Mouse (Mus musculus) liver, embryonic 14.5 days (tissue): Measurements from ENCODE around the gene Dvl2. TPM values are rescaled to one million over a fixed set of nuclear protein-coding genes. Genes with fewer than 3 reads are reported as not detected.

Source experiments
- ATAC-seq: fragments of 200-750 bp; cut with Nextera tagmentation; 2 replicates; pipeline ENCODE4 v1.8.0; 2017; ENCODE audit warnings: moderate number of reproducible peaks, mild to moderate bottlenecking, moderate library complexity; ENCODE audit not compliant: insufficient read depth
- DNase-seq, 3 experiments: peaks; one replicate each; pipeline ENCODE4 v3.0.0-alpha.2; 2012 to 2013; ENCODE audit warnings: low read depth in 3 of 3, low spot score in 3 of 3
- H3K27ac ChIP-seq: fragments of 300-500 bp; sonication (generic); 2 replicates; pipeline ENCODE4 v1.5.1; 2014; ENCODE audit warnings: moderate library complexity, mild to moderate bottlenecking, control low read depth, inconsistent platforms
- H3K27me3 ChIP-seq: fragments of 300-500 bp; sonication (generic); 2 replicates; pipeline ENCODE4 v1.6.1; 2014; ENCODE audit warnings: mild to moderate bottlenecking, low read length, moderate library complexity; ENCODE audit not compliant: control insufficient read depth, insufficient read depth
- H3K36me3 ChIP-seq: fragments of 300-500 bp; sonication (generic); replicated peaks from 2 replicates; pipeline ENCODE4 v1.6.1; 2014; ENCODE audit warnings: low read depth; ENCODE audit not compliant: control insufficient read depth, insufficient read depth
- H3K4me1 ChIP-seq, 2 experiments: fragments of 200-500 bp in 1 of 2; fragments of 300-500 bp in 1 of 2; sonication (generic) in 1 of 2; replicated peaks; 2 replicates each; pipeline ENCODE4 v1.6.1; 2012 to 2014; ENCODE audit warnings: antibody characterized with exemption in 1 of 2, inconsistent platforms in 1 of 2, low read length in 1 of 2; ENCODE audit not compliant: control insufficient read depth in 2 of 2, insufficient read depth in 2 of 2
- H3K4me2 ChIP-seq: fragments of 300-500 bp; sonication (generic); 2 replicates; pipeline ENCODE4 v1.6.1; 2014; ENCODE audit warnings: low read depth, mild to moderate bottlenecking, control low read depth, moderate library complexity
- H3K4me3 ChIP-seq, 2 experiments: fragments of 200-500 bp in 1 of 2; fragments of 300-500 bp in 1 of 2; sonication (generic) in 1 of 2; 2 replicates each; pipeline ENCODE4 v1.5.1; 2012 to 2014; ENCODE audit warnings: low read depth in 2 of 2, low read length in 2 of 2, mild to moderate bottlenecking in 2 of 2, control low read depth in 1 of 2, inconsistent platforms in 1 of 2, moderate library complexity in 1 of 2; ENCODE audit not compliant: insufficient read depth in 1 of 2
- H3K9ac ChIP-seq: fragments of 300-500 bp; sonication (generic); replicated peaks from 2 replicates; pipeline ENCODE4 v1.6.1; 2014; ENCODE audit warnings: mild to moderate bottlenecking, control low read depth, moderate library complexity
- H3K9me3 ChIP-seq: fragments of 300-500 bp; sonication (generic); 2 replicates; pipeline ENCODE4 v1.6.1; 2016; ENCODE audit warnings: low read length, mixed read lengths; ENCODE audit not compliant: control insufficient read depth
- CTCF ChIP-seq: IDR thresholded peaks from 2 replicates; pipeline ENCODE4 v1.5.1; 2016; ENCODE audit warnings: antibody characterized with exemption, low read depth, control low read depth
- EP300 ChIP-seq: IDR thresholded peaks from 2 replicates; pipeline ENCODE4 v1.6.1; 2016; ENCODE audit warnings: antibody characterized with exemption, low read depth
- WGBS: fragments of 180-500 bp; shearing (Covaris S2); extraction: QIAGEN DNeasy Blood & Tissue Kit; methylation state at CpG from one replicate; pipeline ENCODE4 v1.1.7; 2014; ENCODE audit not compliant: insufficient replicate concordance; 5-methylcytosine and 5-hydroxymethylcytosine counted together
- polyA plus RNA-seq, 2 experiments: library from polyadenylated mRNA; depleted of rRNA in 1 of 2; stranded (reverse) in 1 of 2; unstranded in 1 of 2; fragments of >200 nt; fragmentation: Nextera tagmentation in 1 of 2; extraction: Ambion mirVana in 1 of 2; gene quantifications; 2 replicates each; pipeline versions ENCODE4 v1.2.1 to v1.2.3; 2012 to 2014

Gene Dvl2
- polyA plus RNA-seq, 2 experiments = 3.4 to 4.2 TPM

GRCm38 (mm10) chr11:70049816-70050215 lies 49.4 kb downstream of the Dvl2 start:
- ATAC-seq (no peak), DNase-seq (no peak)
- Histone ChIP-seq H3K36me3 (no peaks in the 10 kb centered on the region), H3K4me1 (no peaks in the 10 kb centered on the region), H3K4me2 (no peak overlapping the region), H3K4me3 (no peak overlapping the region), H3K27ac (no peak overlapping the region), H3K9me3 (no peaks in the 10 kb centered on the region), H3K27me3 (no peaks in the 10 kb centered on the region), H3K9ac (no peak overlapping the region)
- 47% methylated on average over 10 of the region's 10 CpGs for WGBS
- no peak for TF ChIP-seq EP300
- TF ChIP-seq CTCF = peak; percentile 61

GRCm38 (mm10) chr11:70053156-70053555 lies 52.8 kb downstream of the Dvl2 start:
- no peak overlapping the region for H3K27ac ChIP-seq
- 56% methylated on average over 7 of the region's 7 CpGs for WGBS
- no peak for ATAC-seq

GRCm38 (mm10) chr11:70053898-70054570 lies 53.6 kb downstream of the Dvl2 start, which contains the start of gene Asgr1:
Gene Asgr1 (plus strand): TSS chr11:70054085.
- WGBS = 67% methylated on average over 10 of the region's 10 CpGs
- no peak within 1 kb of the TSS for H3K4me3 ChIP-seq
- peak; percentile 37 for ATAC-seq

More at GRCm38 (mm10) chr11:70053156-70053555, 52.8 kb downstream of the Dvl2 start:
- Histone ChIP-seq H3K4me3 (no peak overlapping the region), H3K36me3 (no peaks in the 10 kb centered on the region), H3K9me3 (no peaks in the 10 kb centered on the region), H3K9ac (no peak overlapping the region), H3K4me1 (no peaks in the 10 kb centered on the region), H3K27me3 (no peaks in the 10 kb centered on the region), H3K4me2 (no peak overlapping the region)
- TF ChIP-seq EP300 (no peak), CTCF (no peak)
- DNase-seq = no peak

DNA sequence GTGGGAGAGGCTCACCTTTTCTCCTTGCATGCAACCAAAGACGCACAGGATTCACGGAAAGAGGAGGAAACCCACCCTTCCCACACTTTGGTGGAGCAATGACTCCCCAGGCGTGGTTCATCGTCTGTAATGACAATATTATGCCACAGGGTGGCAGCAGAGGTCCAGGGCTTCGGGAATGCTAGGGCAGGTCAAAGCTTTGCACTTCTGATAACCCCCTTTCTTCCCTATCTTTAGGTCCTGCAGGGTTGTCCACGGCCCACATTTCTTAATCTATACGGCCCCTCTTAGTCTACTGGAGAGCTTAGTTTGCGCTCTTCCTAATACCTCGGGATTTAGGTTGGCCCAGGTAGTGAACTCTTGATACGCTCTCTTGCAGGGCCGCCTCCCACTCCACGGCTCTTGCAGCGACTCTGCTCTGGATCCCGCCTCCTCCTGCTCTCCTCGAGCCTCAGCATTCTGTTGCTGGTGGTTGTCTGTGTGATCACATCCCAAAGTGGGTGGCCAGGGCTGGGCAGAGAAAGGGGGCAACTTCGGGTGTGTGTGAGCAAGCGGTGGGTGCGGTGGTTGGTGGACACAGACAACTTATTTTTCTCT lies 55.3 kb downstream of the Dvl2 start:
- WGBS = 21% methylated on average over 18 of the region's 18 CpGs
- no peak overlapping the region for H3K4me3 ChIP-seq

More at GRCm38 (mm10) chr11:70053898-70054570, 53.6 kb downstream of the Dvl2 start, which contains the start of gene Asgr1:
- Histone ChIP-seq H3K4me1 (no peaks in the 10 kb centered on the region), H3K36me3 (no peaks in the 10 kb centered on the region), H3K9me3 (no peaks in the 10 kb centered on the region), H3K9ac (no peak within 1 kb of the TSS), H3K4me2 (no peak within 1 kb of the TSS; the same call in 1 of the 2 replicates), H3K27ac (no peak within 1 kb of the TSS), H3K27me3 (no peaks in the 10 kb centered on the region)
- no peak for DNase-seq
- TF ChIP-seq EP300 (no peak), CTCF (no peak)

DNA sequence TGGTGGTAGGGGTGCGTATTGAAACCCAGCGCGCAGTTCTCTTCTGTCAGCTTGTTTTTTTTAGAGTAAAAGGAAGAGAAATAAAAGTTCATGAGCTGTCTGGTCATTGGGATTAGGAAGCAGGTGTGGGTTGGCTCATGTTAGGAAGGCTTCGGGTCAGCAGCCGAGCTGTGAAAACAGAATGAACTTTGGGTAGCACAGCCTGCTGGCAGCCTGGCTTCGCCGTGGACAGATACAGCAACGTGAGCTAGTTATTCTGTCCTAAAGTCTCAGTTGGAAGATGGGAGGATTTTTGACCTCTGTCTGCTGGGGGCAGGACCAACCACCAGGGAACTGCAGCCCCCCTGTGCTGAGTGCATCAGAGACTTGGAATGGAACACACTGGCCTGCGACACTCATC lies 57.4 kb downstream of the Dvl2 start:
- WGBS = 72% methylated on average over 9 of the region's 9 CpGs
- H3K4me2 ChIP-seq = no peak overlapping the region
- H3K4me1 ChIP-seq = no peaks in the 10 kb centered on the region
- no peak overlapping the region for H3K9ac ChIP-seq
- TF ChIP-seq EP300 (no peak), CTCF (no peak)
- DNase-seq (no peak), ATAC-seq (no peak)
- H3K9me3 ChIP-seq = no peaks in the 10 kb centered on the region
- no peak overlapping the region for H3K27ac ChIP-seq
- H3K4me3 ChIP-seq = no peak overlapping the region
- no peaks in the 10 kb centered on the region for H3K27me3 ChIP-seq
- H3K36me3 ChIP-seq = no peaks in the 10 kb centered on the region

More for the DNA sequence above, 55.3 kb downstream of the Dvl2 start:
- Histone ChIP-seq H3K4me1 (no peaks in the 10 kb centered on the region), H3K9ac (no peak overlapping the region), H3K27ac (no peak overlapping the region), H3K9me3 (no peaks in the 10 kb centered on the region), H3K36me3 (no peaks in the 10 kb centered on the region), H3K4me2 (no peak overlapping the region), H3K27me3 (no peaks in the 10 kb centered on the region)
- TF ChIP-seq EP300 (no peak), CTCF (peak; percentile 96)
- ATAC-seq = peak; percentile 47; the same call in 1 of the 2 replicates
- DNase-seq = peak; percentile 28 to 48 (median 33)
